Mouse (Mus musculus) ES-Bruce4 (cell line): ENCODE data around the gene Limd1.

Experiments
- CTCF ChIP-seq: IDR thresholded peaks from one replicate; pipeline ENCODE4 v1.8.1; 2011; ENCODE audit warnings: low read depth, low read length
- EP300 ChIP-seq: IDR thresholded peaks from 2 replicates; pipeline ENCODE4 v1.6.1; 2011; ENCODE audit warnings: low read depth, low read length; ENCODE audit not compliant: insufficient read depth

- TF ChIP-seq CTCF (no peak), EP300 (no peak)
Observed at GRCm38 (mm10) chr9:123481136-123481535, 2.6 kb downstream of the Limd1 start.
